In the genomic region with DNA sequence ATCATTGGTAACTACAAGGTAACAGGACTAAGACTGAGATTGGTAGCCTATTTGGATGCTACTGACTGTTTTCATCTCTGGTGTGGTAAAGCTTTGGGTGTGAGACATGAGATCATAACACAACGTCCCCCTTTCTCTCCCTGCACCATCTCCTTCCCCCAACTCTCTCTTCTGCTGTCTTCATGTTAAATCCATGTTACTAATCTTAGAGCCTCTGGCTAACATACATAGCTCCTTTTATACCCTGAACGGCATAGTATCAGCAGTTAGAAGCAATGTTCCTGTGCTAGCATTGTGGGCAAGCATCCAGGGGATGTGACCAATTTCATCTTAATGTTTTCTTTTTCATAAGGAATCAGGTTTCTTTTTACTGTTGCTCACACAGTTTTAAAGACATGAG, we compare ENCODE assay signal across 35 mouse cellular contexts.
"Had no signal": no experiment of that assay in that cellular context is flagged by ENCODE, and none has a peak within 500 bp of the region (broad histone marks: within the 10 kb centered on the region; RNA-seq: fewer than 3 reads in every experiment).

No protein-coding gene starts in this region.

- H3K9ac ChIP-seq: heart, embryonic 12.5 days; heart, embryonic 13.5 days; heart, embryonic 15.5 days; hindbrain, embryonic 12.5 days; hindbrain, embryonic 13.5 days; hindbrain, embryonic 14.5 days; hindbrain, embryonic 15.5 days; intestine, embryonic 15.5 days; kidney, embryonic 15.5 days had no signal

- H3K4me3 ChIP-seq: heart, embryonic 12.5 days; heart, embryonic 13.5 days; heart, embryonic 15.5 days; hindbrain, embryonic 10.5 days; hindbrain, embryonic 12.5 days; hindbrain, embryonic 13.5 days; hindbrain, embryonic 15.5 days; intestine, embryonic 15.5 days; kidney, embryonic 15.5 days; layer of hippocampus, adult 2 months; left cerebral cortex, adult 2 months had no signal

- H3K4me1 ChIP-seq: heart, embryonic 12.5 days; heart, embryonic 13.5 days; heart, embryonic 15.5 days; hindbrain, embryonic 10.5 days; hindbrain, embryonic 12.5 days; hindbrain, embryonic 13.5 days; hindbrain, embryonic 15.5 days; intestine, embryonic 15.5 days; kidney, embryonic 15.5 days had no signal

- H3K4me2 ChIP-seq: heart, embryonic 11.5 days; heart, embryonic 12.5 days; heart, embryonic 13.5 days; heart, embryonic 15.5 days; hindbrain, embryonic 12.5 days; hindbrain, embryonic 13.5 days; hindbrain, embryonic 14.5 days; hindbrain, embryonic 15.5 days; intestine, embryonic 15.5 days; kidney, embryonic 15.5 days had no signal

- ATAC-seq: hindbrain, embryonic 16.5 days; hindbrain, postnatal 0 days; inflammation-experienced regulatory T-cells, adult 6 months; intestine, embryonic 15.5 days; intestine, embryonic 16.5 days; intestine, postnatal 0 days had no signal

- H3K27ac ChIP-seq: heart, embryonic 13.5 days; heart, embryonic 15.5 days; hindbrain, embryonic 10.5 days; hindbrain, embryonic 12.5 days; hindbrain, embryonic 13.5 days; hindbrain, embryonic 14.5 days; hindbrain, embryonic 15.5 days; hindbrain, postnatal 0 days; intestine, embryonic 15.5 days; kidney, embryonic 15.5 days; kidney, postnatal 0 days; layer of hippocampus, adult 2 months; left cerebral cortex, adult 2 months had no signal

- H3K36me3 ChIP-seq: heart, embryonic 12.5 days; heart, embryonic 13.5 days; heart, embryonic 15.5 days; hindbrain, embryonic 10.5 days; hindbrain, embryonic 12.5 days; hindbrain, embryonic 13.5 days; hindbrain, embryonic 15.5 days; intestine, embryonic 15.5 days; kidney, embryonic 15.5 days had no signal

- H3K9me3 ChIP-seq: heart, embryonic 12.5 days; heart, embryonic 13.5 days; heart, embryonic 15.5 days; hindbrain, embryonic 10.5 days; hindbrain, embryonic 12.5 days; hindbrain, embryonic 13.5 days; hindbrain, embryonic 15.5 days; intestine, embryonic 15.5 days; kidney, embryonic 15.5 days had no signal

- DNase-seq: heart, postnatal 10 days; heart, postnatal 14 days; heart, postnatal 36 days; heart, postnatal 4 days; kidney, adult 11 months; kidney, adult 18-20 months; kidney, adult 2 months; kidney, adult 8-10 months; kidney, adult 9 months; kidney, postnatal 10 days; kidney, postnatal 14 days; kidney, postnatal 25 days; kidney, postnatal 36 days; kidney, postnatal 4 days; layer of hippocampus, adult 9-11 months; layer of hippocampus, postnatal 36 days had no signal

- H3K27me3 ChIP-seq: heart, embryonic 12.5 days; heart, embryonic 13.5 days; heart, embryonic 15.5 days; hindbrain, embryonic 12.5 days; hindbrain, embryonic 13.5 days; hindbrain, embryonic 15.5 days; intestine, embryonic 15.5 days; kidney, embryonic 15.5 days had no signal
